Mouse (Mus musculus): ENCODE results near the gene Akap2.

- no peak for TF ChIP-seq CTCF (IDR thresholded peaks at IDR 0.05; ENCODE audit: low read depth)
- TF ChIP-seq EP300 (optimal IDR thresholded peaks at IDR 0.05) = no peak
Observed at GRCm38 (mm10) chr4:57924556-57925071, 207.2 kb downstream of the Akap2 start.

Data from stomach, postnatal 0 days (tissue).